In genomic region chr17:47688344-47688607, GRCm38 (mm10) we compare ENCODE assay signal across 8 mouse cellular contexts. TPM values are rescaled to one million over a fixed set of nuclear protein-coding genes. Genes with fewer than 3 reads are reported as not detected.
DNase-seq lines count a peak whose midpoint lies in the region; ATAC-seq and TF ChIP-seq lines count a peak whose summit lies in the region.

TSS of gene Tomm6 (minus strand) at chr17:47688386.

- peak within 1 kb of the TSS; percentile 83 for H3K9ac ChIP-seq in midbrain, embryonic 14.5 days (replicated peaks; ENCODE audit: low read length)

- H3K4me1 ChIP-seq in bone marrow macrophage, adult 2 months (ENCODE audit: control insufficient read depth, insufficient read depth, low read length), result peaks cover 14% of the 10 kb centered on the region
- H3K4me1 ChIP-seq in midbrain, embryonic 14.5 days (ENCODE audit: control insufficient read depth, insufficient read depth, low read length), result peaks cover 15% of the 10 kb centered on the region

- H3K4me2 ChIP-seq in midbrain, embryonic 14.5 days (ENCODE audit: low read length), result peak within 1 kb of the TSS; percentile 84

- peak within 1 kb of the TSS; percentile 61 for H3K27ac ChIP-seq in bone marrow macrophage, adult 2 months (ENCODE audit: insufficient read depth, low read depth, low read length)
- H3K27ac ChIP-seq in midbrain, embryonic 14.5 days (replicated peaks; ENCODE audit: low read depth, low read length), result peak within 1 kb of the TSS; percentile 86

- no peak for ATAC-seq in granulocyte monocyte progenitor cell, adult 5-6 weeks (replicated peaks; ENCODE audit: poor library complexity, severe bottlenecking)
- ATAC-seq in midbrain, embryonic 14.5 days (ENCODE audit: low FRiP score, low TSS enrichment), result no peak; the same call in 1 of the 2 replicates

- no peak for TF ChIP-seq CTCF in bone marrow macrophage, adult 2 months (IDR thresholded peaks at IDR 0.05; ENCODE audit: low read depth, low read length)

- no peaks in the 10 kb centered on the region for H3K9me3 ChIP-seq in midbrain, embryonic 14.5 days (ENCODE audit: control insufficient read depth, low read length)

- no peak for DNase-seq in layer of hippocampus, adult 18-20 months (ENCODE audit: low spot score in 2 of 2)
- no peak for DNase-seq in layer of hippocampus, adult 11-12 months (ENCODE audit: low spot score)
- no peak for DNase-seq in layer of hippocampus, postnatal 14 days (ENCODE audit: low spot score in 2 of 2)
- no peak for DNase-seq in midbrain, embryonic 14.5 days
- DNase-seq in right cerebral cortex, adult 2 months (ENCODE audit: low spot score in 2 of 2), result no peak
- no peak for DNase-seq in ovary, adult 18-20 months (ENCODE audit: low spot score)

- no peaks in the 10 kb centered on the region for H3K27me3 ChIP-seq in midbrain, embryonic 14.5 days (ENCODE audit: control insufficient read depth, insufficient read depth, low read length)

- H3K4me3 ChIP-seq in bone marrow macrophage, adult 2 months (ENCODE audit: insufficient read depth, low read length), result peak within 1 kb of the TSS; percentile 77
- peak within 1 kb of the TSS; percentile 63 for H3K4me3 ChIP-seq in midbrain, embryonic 14.5 days (replicated peaks; ENCODE audit: low read depth, low read length)

- no peak for TF ChIP-seq POLR2A in bone marrow macrophage, adult 2 months (IDR thresholded peaks at IDR 0.05; ENCODE audit: borderline replicate concordance, low read depth, low read length)

- 0% methylated on average over 9 of the region's 9 CpGs for WGBS in midbrain, embryonic 14.5 days

- H3K36me3 ChIP-seq in midbrain, embryonic 14.5 days (ENCODE audit: control insufficient read depth, insufficient read depth, low read length), result peaks cover 32% of the 10 kb centered on the region

RNA-seq across cellular contexts. Expression of gene Tomm6, which starts in this region (rescaled TPM):
- total RNA-seq in layer of hippocampus, adult 18-20 months (2021), result 100 to 1,000 TPM; 220 to 222 TPM
- polyA plus RNA-seq in bone marrow macrophage, adult 2 months (2012; ENCODE audit: insufficient read depth, insufficient read length, missing spikeins), result 220 TPM in 2 replicates
- total RNA-seq in granulocyte monocyte progenitor cell, adult 5-6 weeks (2014; fragmentation: Nextera tagmentation), result 315 and 346 TPM in 2 replicates
- total RNA-seq in granulocyte monocyte progenitor cell, adult 5-6 weeks (2017), result 46.0 and 46.4 TPM in 2 replicates
- total RNA-seq in layer of hippocampus, postnatal 14 days (2021), result 100 to 1,000 TPM; 225 to 243 TPM
- 298 and 333 TPM in 2 replicates for polyA plus RNA-seq in midbrain, embryonic 14.5 days (2014; fragmentation: Nextera tagmentation; extraction: Ambion mirVana)
